Mouse (Mus musculus) gastrocnemius, postnatal 36 days (tissue): ENCODE measurements around the gene Evi5. TPM values are rescaled to one million over a fixed set of nuclear protein-coding genes. Genes with fewer than 3 reads are reported as not detected.

Experiments
- DNase-seq, 2 experiments: peaks; one replicate each; pipeline ENCODE4 v3.0.0; 2022
- intact Hi-C: fragments of 180-260 bp; cut with DNase I; formaldehyde crosslinking; loops from one replicate; pipeline ENCODE4 v1.15.1; 2025
- total RNA-seq, 2 experiments: library from RNA; stranded (reverse); gene quantifications; 2 replicates each; pipeline ENCODE4 v1.2.3; 2021

Gene Evi5
- total RNA-seq, 2 experiments from 2014 or later: 14.1 to 14.3 TPM

GRCm38 (mm10) chr5:107765946-107766345, 109.0 kb downstream of the Evi5 start:
- no peak for DNase-seq
- intact Hi-C loops: no loop called here

- intact Hi-C loops: no loop called here
- no peak for DNase-seq
Observed at GRCm38 (mm10) chr5:107764486-107764885, 110.4 kb downstream of the Evi5 start.

- DNase-seq: no peak
- intact Hi-C loops: no loop called here
Observed at GRCm38 (mm10) chr5:107763674-107764073, 111.2 kb downstream of the Evi5 start.

- intact Hi-C loops: no loop called here
- DNase-seq: no peak
Observed at GRCm38 (mm10) chr5:107759121-107759520, 115.8 kb downstream of the Evi5 start.

GRCm38 (mm10) chr5:107756072-107756471, 118.8 kb downstream of the Evi5 start:
- intact Hi-C loops: no loop called here
- no peak for DNase-seq

GRCm38 (mm10) chr5:107754740-107755139, 120.2 kb downstream of the Evi5 start:
- intact Hi-C loops: no loop called here
- no peak for DNase-seq

- intact Hi-C loops: no loop called here
- no peak for DNase-seq
Observed at GRCm38 (mm10) chr5:107753656-107754055, 121.3 kb downstream of the Evi5 start.

- intact Hi-C loops: no loop called here
Observed at GRCm38 (mm10) chr5:107749229-107749916, 125.5 kb downstream of the Evi5 start.

GRCm38 (mm10) chr5:107739023-107739422, 135.9 kb downstream of the Evi5 start:
- intact Hi-C loops: no loop called here
- no peak for DNase-seq

More at GRCm38 (mm10) chr5:107749229-107749916, 125.5 kb downstream of the Evi5 start:
- no peak for DNase-seq

GRCm38 (mm10) chr5:107738296-107738695, 136.6 kb downstream of the Evi5 start:
- DNase-seq: no peak
- intact Hi-C loops: no loop called here

- no peak for DNase-seq
- intact Hi-C loops: no loop called here
Observed at GRCm38 (mm10) chr5:107736171-107736570, 138.7 kb downstream of the Evi5 start.

- intact Hi-C loops: no loop called here
- DNase-seq: no peak
Observed at GRCm38 (mm10) chr5:107731844-107732243, 143.1 kb downstream of the Evi5 start.

GRCm38 (mm10) chr5:107731408-107731807, 143.5 kb downstream of the Evi5 start:
- DNase-seq: no peak
- intact Hi-C loops: no loop called here

GRCm38 (mm10) chr5:107727007-107727402, 147.9 kb downstream of the Evi5 start:
- no peak for DNase-seq
- intact Hi-C loops: no loop called here

GRCm38 (mm10) chr5:107726281-107727006, 148.5 kb downstream of the Evi5 start:
- DNase-seq: no peak
- intact Hi-C loops: no loop called here

- intact Hi-C loops: no loop called here
Observed at GRCm38 (mm10) chr5:107725435-107726261, 149.3 kb downstream of the Evi5 start, which contains the start of gene Gfi1. Gene Gfi1 (minus strand): TSS chr5:107726036.

GRCm38 (mm10) chr5:107724661-107725434, 150.1 kb downstream of the Evi5 start:
- DNase-seq: no peak
- intact Hi-C loops: no loop called here

More at GRCm38 (mm10) chr5:107725435-107726261, 149.3 kb downstream of the Evi5 start, which contains the start of gene Gfi1:
- DNase-seq: no peak

- no peak for DNase-seq
- intact Hi-C loops: no loop called here
Observed at GRCm38 (mm10) chr5:107723541-107724511, 151.1 kb downstream of the Evi5 start.
